Comparison of ENCODE assay signal across 38 mouse cellular contexts in the genomic region with DNA sequence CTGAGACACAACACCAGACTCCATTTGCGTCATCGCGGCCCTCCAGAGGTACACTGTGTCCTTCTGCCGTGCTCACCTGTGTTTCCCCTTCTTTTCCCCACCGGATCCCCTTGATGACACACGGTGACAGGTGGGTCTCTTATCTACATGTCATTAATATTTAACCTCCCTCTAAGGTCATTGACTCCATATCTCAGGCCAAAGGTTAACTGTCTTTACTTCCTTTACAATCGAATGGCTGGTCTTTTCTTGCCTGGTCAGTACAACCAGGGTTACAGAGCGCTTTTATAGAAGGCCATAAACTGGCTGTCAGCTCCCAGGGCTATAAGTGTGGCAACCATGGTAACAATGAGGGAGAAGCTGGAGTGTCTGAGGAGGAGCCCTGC. TPM values are rescaled to one million over a fixed set of nuclear protein-coding genes. Genes with fewer than 3 reads are reported as not detected.
DNase-seq lines count a peak whose midpoint lies in the region; ATAC-seq and TF ChIP-seq lines count a peak whose summit lies in the region.
"Had no signal": no experiment of that assay in that cellular context is flagged by ENCODE, and none has a peak within 500 bp of the region (broad histone marks: within the 10 kb centered on the region; RNA-seq: fewer than 3 reads in every experiment).

No protein-coding gene starts in this region.

- peak; percentile 96 for ATAC-seq in intestine, embryonic 15.5 days
- no peak for ATAC-seq in liver, embryonic 11.5 days (replicated peaks; ENCODE audit: low FRiP score)
- peak; percentile 85 for ATAC-seq in liver, embryonic 16.5 days (ENCODE audit: low read depth)
- ATAC-seq in stomach, postnatal 0 days (ENCODE audit: low FRiP score, low TSS enrichment), result peak; percentile 18; the same call in 1 of the 2 replicates
- no peak for ATAC-seq in megakaryocyte progenitor cell, adult 5-6 weeks (replicated peaks; ENCODE audit: poor library complexity)
- ATAC-seq in hindbrain, embryonic 16.5 days, result no peak
- ATAC-seq: forebrain, embryonic 15.5 days; Patski had no signal

- H3K27ac ChIP-seq in intestine, embryonic 15.5 days, result peak overlapping the region; percentile 86
- peak overlapping the region; percentile 45; the same call in 1 of the 2 replicates for H3K27ac ChIP-seq in liver, embryonic 11.5 days (ENCODE audit: low read depth, low read length)
- H3K27ac ChIP-seq in liver, embryonic 16.5 days (ENCODE audit: low read length), result peak overlapping the region; percentile 65
- no peak overlapping the region for H3K27ac ChIP-seq in stomach, postnatal 0 days (replicated peaks)
- H3K27ac ChIP-seq in hindbrain, embryonic 16.5 days (ENCODE audit: low read depth, low read length), result no peak overlapping the region
- H3K27ac ChIP-seq: embryonic facial prominence, embryonic 13.5 days; forebrain, embryonic 10.5 days; forebrain, embryonic 15.5 days; gastrocnemius, adult 2 months; heart, adult 2 months; heart, embryonic 13.5 days; hindbrain, embryonic 10.5 days; hindbrain, embryonic 15.5 days; kidney, embryonic 15.5 days; layer of hippocampus, adult 2 months; left cerebral cortex, adult 2 months; limb, embryonic 12.5 days; neural tube, embryonic 13.5 days had no signal

- 0 out of 2 replicates have a peak overlapping the region, but pooled peaks have one; percentile 16 for H3K4me2 ChIP-seq in intestine, embryonic 15.5 days (replicated peaks)
- no peak overlapping the region for H3K4me2 ChIP-seq in liver, embryonic 11.5 days
- H3K4me2 ChIP-seq in liver, embryonic 16.5 days (ENCODE audit: low read depth, low read length), result no peak overlapping the region
- no peak overlapping the region for H3K4me2 ChIP-seq in stomach, postnatal 0 days (replicated peaks; ENCODE audit: low read depth)
- H3K4me2 ChIP-seq in hindbrain, embryonic 16.5 days (ENCODE audit: low read length), result no peak overlapping the region
- H3K4me2 ChIP-seq: embryonic facial prominence, embryonic 13.5 days; forebrain, embryonic 15.5 days; heart, embryonic 13.5 days; hindbrain, embryonic 15.5 days; kidney, embryonic 15.5 days; limb, embryonic 12.5 days; midbrain, embryonic 11.5 days; neural tube, embryonic 13.5 days had no signal

- no peak for DNase-seq in liver, embryonic 11.5 days (ENCODE audit: low spot score)
- DNase-seq in stomach, postnatal 0 days (ENCODE audit: low spot score), result no peak
- DNase-seq in heart, postnatal 25 days (ENCODE audit: low spot score), result no peak
- DNase-seq: adrenal gland, postnatal 10 days; cerebellum, adult 11 months; cerebellum, adult 9-10 months; embryo, embryonic 11 days; gastrocnemius, adult 2 months; heart, adult 2 months; heart, postnatal 10 days; kidney, adult 11 months; kidney, postnatal 25 days; lung, adult 2 months; lung, postnatal 10 days; right cerebral cortex, postnatal 14 days; spleen, adult 18-20 months; thymus, postnatal 4 days had no signal

- 46% methylated on average over 8 of the region's 8 CpGs for WGBS in intestine, embryonic 15.5 days
- 63% methylated on average over 8 of the region's 8 CpGs for WGBS in liver, embryonic 11.5 days
- WGBS in liver, embryonic 16.5 days (ENCODE audit: insufficient replicate concordance), result 42% methylated on average over 8 of the region's 8 CpGs
- WGBS in stomach, postnatal 0 days, result 68% methylated on average over 8 of the region's 8 CpGs
- WGBS in hindbrain, embryonic 16.5 days, result 83% methylated on average over 8 of the region's 8 CpGs

- no peak overlapping the region for H3K4me3 ChIP-seq in intestine, embryonic 15.5 days (replicated peaks)
- H3K4me3 ChIP-seq in liver, embryonic 11.5 days (ENCODE audit: low read depth, low read length), result no peak overlapping the region
- no peak overlapping the region for H3K4me3 ChIP-seq in liver, embryonic 16.5 days (ENCODE audit: low read depth, low read length)
- no peak overlapping the region for H3K4me3 ChIP-seq in stomach, postnatal 0 days (ENCODE audit: low read depth, low read length)
- no peak overlapping the region for H3K4me3 ChIP-seq in hindbrain, embryonic 16.5 days (ENCODE audit: low read length)
- H3K4me3 ChIP-seq: embryonic facial prominence, embryonic 13.5 days; forebrain, embryonic 10.5 days; forebrain, embryonic 15.5 days; gastrocnemius, adult 2 months; heart, adult 2 months; heart, embryonic 13.5 days; hindbrain, embryonic 10.5 days; hindbrain, embryonic 15.5 days; kidney, embryonic 15.5 days; layer of hippocampus, adult 2 months; left cerebral cortex, adult 2 months; limb, embryonic 12.5 days; myocyte; neural tube, embryonic 13.5 days had no signal

- no peak for TF ChIP-seq CTCF in stomach, postnatal 0 days (IDR thresholded peaks at IDR 0.05; ENCODE audit: low read depth)

- H3K27me3 ChIP-seq in intestine, embryonic 15.5 days (replicated peaks), result no peaks in the 10 kb centered on the region
- no peaks in the 10 kb centered on the region for H3K27me3 ChIP-seq in liver, embryonic 11.5 days (replicated peaks; ENCODE audit: control insufficient read depth, insufficient read depth, low read length)
- H3K27me3 ChIP-seq in liver, embryonic 16.5 days (ENCODE audit: control insufficient read depth, insufficient read depth, low read depth, low read length), result no peaks in the 10 kb centered on the region
- no peaks in the 10 kb centered on the region for H3K27me3 ChIP-seq in stomach, postnatal 0 days (ENCODE audit: control insufficient read depth, insufficient read depth, low read length)
- no peaks in the 10 kb centered on the region for H3K27me3 ChIP-seq in hindbrain, embryonic 16.5 days (replicated peaks; ENCODE audit: control insufficient read depth, insufficient read depth, low read length)
- H3K27me3 ChIP-seq: embryonic facial prominence, embryonic 13.5 days; forebrain, embryonic 15.5 days; heart, embryonic 13.5 days; hindbrain, embryonic 15.5 days; kidney, embryonic 15.5 days; limb, embryonic 12.5 days; neural tube, embryonic 13.5 days; Patski had no signal

- no peak for TF ChIP-seq EP300 in stomach, postnatal 0 days (optimal IDR thresholded peaks at IDR 0.05)

- no peak overlapping the region for H3K9ac ChIP-seq in intestine, embryonic 15.5 days
- no peak overlapping the region for H3K9ac ChIP-seq in liver, embryonic 11.5 days (ENCODE audit: low read depth, low read length)
- H3K9ac ChIP-seq in liver, embryonic 16.5 days (ENCODE audit: low read depth, low read length), result no peak overlapping the region
- H3K9ac ChIP-seq in stomach, postnatal 0 days (ENCODE audit: low read length), result no peak overlapping the region
- H3K9ac ChIP-seq in hindbrain, embryonic 16.5 days (ENCODE audit: low read depth, low read length), result no peak overlapping the region
- H3K9ac ChIP-seq: embryonic facial prominence, embryonic 13.5 days; forebrain, embryonic 15.5 days; heart, embryonic 13.5 days; hindbrain, embryonic 15.5 days; kidney, embryonic 15.5 days; limb, embryonic 12.5 days; neural tube, embryonic 13.5 days had no signal

- no peaks in the 10 kb centered on the region; the same call in 1 of the 2 replicates for H3K36me3 ChIP-seq in intestine, embryonic 15.5 days
- no peaks in the 10 kb centered on the region for H3K36me3 ChIP-seq in liver, embryonic 11.5 days (ENCODE audit: control insufficient read depth, insufficient read depth, low read length)
- no peaks in the 10 kb centered on the region for H3K36me3 ChIP-seq in liver, embryonic 16.5 days (ENCODE audit: control insufficient read depth, insufficient read depth)
- no peaks in the 10 kb centered on the region for H3K36me3 ChIP-seq in stomach, postnatal 0 days (ENCODE audit: control insufficient read depth, insufficient read depth, low read length)
- no peaks in the 10 kb centered on the region for H3K36me3 ChIP-seq in hindbrain, embryonic 16.5 days (ENCODE audit: control insufficient read depth, insufficient read depth, low read length)
- H3K36me3 ChIP-seq: embryonic facial prominence, embryonic 13.5 days; forebrain, embryonic 10.5 days; forebrain, embryonic 15.5 days; heart, embryonic 13.5 days; hindbrain, embryonic 10.5 days; hindbrain, embryonic 15.5 days; kidney, embryonic 15.5 days; limb, embryonic 12.5 days; neural tube, embryonic 13.5 days had no signal

- intact Hi-C loops in heart, postnatal 25 days (cut with DNase I), result no loop called here

- H3K9me3 ChIP-seq in intestine, embryonic 15.5 days, result no peaks in the 10 kb centered on the region
- H3K9me3 ChIP-seq in liver, embryonic 11.5 days (ENCODE audit: control insufficient read depth, low read length), result no peaks in the 10 kb centered on the region
- H3K9me3 ChIP-seq in liver, embryonic 16.5 days (replicated peaks; ENCODE audit: control insufficient read depth, low read length), result no peaks in the 10 kb centered on the region
- H3K9me3 ChIP-seq in stomach, postnatal 0 days (ENCODE audit: control insufficient read depth, low read length), result no peaks in the 10 kb centered on the region
- peaks cover 4% of the 10 kb centered on the region for H3K9me3 ChIP-seq in hindbrain, embryonic 16.5 days (ENCODE audit: control insufficient read depth, low read length)

- peaks cover 28% of the 10 kb centered on the region for H3K4me1 ChIP-seq in intestine, embryonic 15.5 days (replicated peaks)
- H3K4me1 ChIP-seq in liver, embryonic 11.5 days (replicated peaks; ENCODE audit: control insufficient read depth, insufficient read depth, low read length), result peaks cover 13% of the 10 kb centered on the region; the same call in 1 of the 2 replicates
- H3K4me1 ChIP-seq in liver, embryonic 16.5 days (ENCODE audit: control insufficient read depth, low read depth, low read length), result peaks cover 6% of the 10 kb centered on the region
- H3K4me1 ChIP-seq in stomach, postnatal 0 days (replicated peaks; ENCODE audit: control insufficient read depth, insufficient read depth), result no peaks in the 10 kb centered on the region
- no peaks in the 10 kb centered on the region for H3K4me1 ChIP-seq in hindbrain, embryonic 16.5 days (ENCODE audit: control insufficient read depth, insufficient read depth, low read depth, low read length)
- H3K4me1 ChIP-seq: embryonic facial prominence, embryonic 13.5 days; forebrain, embryonic 10.5 days; forebrain, embryonic 15.5 days; heart, embryonic 13.5 days; hindbrain, embryonic 15.5 days; limb, embryonic 12.5 days; neural tube, embryonic 13.5 days had no signal

RNA-seq across cellular contexts. Expression of a gene that starts 6.7 kb away (rescaled TPM):
- polyA plus RNA-seq in intestine, embryonic 15.5 days (2015; fragmentation: Nextera tagmentation; extraction: Ambion mirVana), result 1.1 TPM in 2 replicates
- polyA plus RNA-seq in liver, embryonic 11.5 days (2014; fragmentation: Nextera tagmentation; extraction: Ambion mirVana), result 0.11 TPM in 1 of 2 replicates, not detected in the other
- 0.35 and 0.72 TPM in 2 replicates for polyA plus RNA-seq in liver, embryonic 16.5 days (2015; fragmentation: Nextera tagmentation; extraction: Ambion mirVana)
- 0.46 and 0.59 TPM in 2 replicates for polyA plus RNA-seq in stomach, postnatal 0 days (2015; fragmentation: Nextera tagmentation; extraction: Ambion mirVana)
- not detected in 2 replicates for total RNA-seq in megakaryocyte progenitor cell, adult 5-6 weeks (2015)
- not detected in 2 replicates for total RNA-seq in megakaryocyte progenitor cell, adult 5-6 weeks (2017)
- under 1 TPM; 0.64 to 0.88 TPM for total RNA-seq in heart, postnatal 25 days (2021)
- polyA plus RNA-seq in hindbrain, embryonic 16.5 days (2015; fragmentation: Nextera tagmentation; extraction: Ambion mirVana), result 0.90 and 0.99 TPM in 2 replicates
- total RNA-seq: MEL had no signal
- polyA plus RNA-seq: hindbrain, embryonic 10.5 days had no signal

RNA-seq across cellular contexts. Expression of a gene that starts 24.8 kb away (rescaled TPM):
- 4.7 and 6.5 TPM in 2 replicates for polyA plus RNA-seq in intestine, embryonic 15.5 days (2015; fragmentation: Nextera tagmentation; extraction: Ambion mirVana)
- polyA plus RNA-seq in liver, embryonic 11.5 days (2014; fragmentation: Nextera tagmentation; extraction: Ambion mirVana), result 0.10 and 0.49 TPM in 2 replicates
- polyA plus RNA-seq in liver, embryonic 16.5 days (2015; fragmentation: Nextera tagmentation; extraction: Ambion mirVana), result 0.34 and 0.50 TPM in 2 replicates
- 0.56 and 0.63 TPM in 2 replicates for polyA plus RNA-seq in stomach, postnatal 0 days (2015; fragmentation: Nextera tagmentation; extraction: Ambion mirVana)
- not detected in 2 replicates for total RNA-seq in megakaryocyte progenitor cell, adult 5-6 weeks (2015)
- total RNA-seq in megakaryocyte progenitor cell, adult 5-6 weeks (2017), result not detected in 2 replicates
- under 1 TPM; 0.13 to 0.28 TPM for total RNA-seq in heart, postnatal 25 days (2021)
- polyA plus RNA-seq in hindbrain, embryonic 16.5 days (2015; fragmentation: Nextera tagmentation; extraction: Ambion mirVana), result not detected in 2 replicates
- total RNA-seq: gastrocnemius, adult 2 months; MEL had no signal
- polyA plus RNA-seq: forebrain, embryonic 10.5 days; forebrain, embryonic 15.5 days; heart, embryonic 13.5 days; hindbrain, embryonic 10.5 days; hindbrain, embryonic 15.5 days; limb, embryonic 12.5 days; midbrain, embryonic 11.5 days; midbrain, postnatal 0 days; neural tube, embryonic 13.5 days; Patski; thymus, postnatal 0 days had no signal

Comparison
In these comparisons a context has a peak if more than half of its experiments do, and no peak if none do; other contexts are left out.
1. ATAC-seq: peak in intestine, embryonic 15.5 days (single experiment), liver, embryonic 16.5 days (single experiment) and stomach, postnatal 0 days (single experiment); none in liver, embryonic 11.5 days (single experiment), megakaryocyte progenitor cell, adult 5-6 weeks (single experiment) and hindbrain, embryonic 16.5 days (single experiment).
2. H3K27ac ChIP-seq: peak in intestine, embryonic 15.5 days (single experiment), liver, embryonic 11.5 days (single experiment) and liver, embryonic 16.5 days (single experiment); none in stomach, postnatal 0 days (single experiment) and hindbrain, embryonic 16.5 days (single experiment).